Mouse (Mus musculus) kidney, embryonic 14.5 days (tissue): ENCODE measurements around the gene Rnaseh2b. TPM values are rescaled to one million over a fixed set of nuclear protein-coding genes. Genes with fewer than 3 reads are reported as not detected.

ENCODE experiments used
- ATAC-seq: fragments of 200-750 bp; cut with Nextera tagmentation; 2 replicates; pipeline ENCODE4 v1.8.0; 2017; ENCODE audit warnings: moderate number of reproducible peaks, mild to moderate bottlenecking, moderate TSS enrichment, moderate library complexity; ENCODE audit not compliant: low FRiP score, low TSS enrichment
- H3K27ac ChIP-seq: fragments of 300-500 bp; sonication (generic); 2 replicates; pipeline ENCODE4 v1.5.1; 2014; ENCODE audit warnings: low read depth, mild to moderate bottlenecking, low read length, moderate library complexity, mixed read lengths
- H3K27me3 ChIP-seq: fragments of 300-500 bp; sonication (generic); 2 replicates; pipeline ENCODE4 v1.6.1; 2014; ENCODE audit warnings: mild to moderate bottlenecking, low read length; ENCODE audit not compliant: control insufficient read depth, insufficient read depth
- H3K36me3 ChIP-seq: fragments of 300-500 bp; sonication (generic); 2 replicates; pipeline ENCODE4 v1.6.1; 2014; ENCODE audit warnings: low read length, mixed read lengths; ENCODE audit not compliant: control insufficient read depth, insufficient read depth
- H3K4me1 ChIP-seq: fragments of 300-500 bp; sonication (generic); 2 replicates; pipeline ENCODE4 v1.6.1; 2014; ENCODE audit warnings: low read length, mixed read lengths; ENCODE audit not compliant: control insufficient read depth, insufficient read depth
- H3K4me2 ChIP-seq: fragments of 300-500 bp; sonication (generic); replicated peaks from 2 replicates; pipeline ENCODE4 v1.6.1; 2014; ENCODE audit warnings: low read depth, mild to moderate bottlenecking, low read length
- H3K4me3 ChIP-seq: fragments of 300-500 bp; sonication (generic); 2 replicates; pipeline ENCODE4 v1.5.1; 2014; ENCODE audit warnings: mild to moderate bottlenecking, low read length
- H3K9ac ChIP-seq: fragments of 300-500 bp; sonication (generic); 2 replicates; pipeline ENCODE4 v1.6.1; 2014; ENCODE audit warnings: low read depth, mild to moderate bottlenecking, low read length, moderate library complexity
- H3K9me3 ChIP-seq: fragments of 300-500 bp; sonication (generic); 2 replicates; pipeline ENCODE4 v1.6.1; 2016; ENCODE audit warnings: low read length; ENCODE audit not compliant: control insufficient read depth
- WGBS: fragments of 180-500 bp; shearing (Covaris S2); extraction: QIAGEN DNeasy Blood & Tissue Kit; methylation state at CpG from one replicate; pipeline ENCODE4 v1.1.7; 2014; 5-methylcytosine and 5-hydroxymethylcytosine counted together
- polyA plus RNA-seq: library from polyadenylated mRNA; unstranded; fragments of >200 nt; fragmentation: Nextera tagmentation; extraction: Ambion mirVana; gene quantifications from 2 replicates; pipeline ENCODE4 v1.2.1, GENCODE M21; 2014

The Rnaseh2b gene
- polyA plus RNA-seq, 1 experiment from 2014 or later = 69.3 TPM

DNA sequence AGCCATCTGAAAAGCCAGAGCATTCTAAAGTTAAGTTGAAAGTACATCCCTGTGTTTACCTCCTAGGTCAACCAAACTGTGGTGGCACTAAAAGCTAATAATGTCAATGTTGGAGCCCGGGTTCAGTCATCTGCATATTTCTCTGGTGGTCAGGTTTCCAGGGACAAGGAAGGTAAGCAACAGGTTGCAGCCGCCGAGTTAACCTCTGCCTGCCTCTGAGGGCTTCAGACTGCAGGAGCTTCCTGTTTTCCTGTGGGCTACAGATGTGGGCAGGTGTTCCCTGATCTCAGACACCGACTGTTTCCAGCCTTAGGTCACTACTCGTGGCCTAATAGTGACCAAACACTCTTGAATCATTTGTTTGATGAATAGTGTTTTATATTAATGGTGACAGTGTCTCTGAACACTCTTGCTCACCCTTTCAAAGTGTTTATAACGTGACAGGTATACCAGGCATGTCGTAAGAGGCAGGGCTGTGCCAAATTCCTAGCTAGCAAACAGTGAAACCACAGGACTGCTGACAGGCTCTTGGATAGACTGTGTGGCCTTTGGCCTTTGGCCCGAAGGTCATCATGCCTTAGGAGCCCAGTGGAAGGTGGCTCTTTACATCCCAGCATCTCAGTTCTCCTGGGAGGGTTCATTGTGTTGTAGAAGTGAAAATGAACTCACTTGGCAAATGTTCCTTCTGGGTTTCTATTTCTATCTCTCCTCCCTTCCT is 69.0 kb downstream of the Rnaseh2b start:
- Histone ChIP-seq H3K36me3 (peaks cover 14% of the 10 kb centered on the region; the same call in 1 of the 2 replicates), H3K9ac (no peak overlapping the region), H3K27me3 (no peaks in the 10 kb centered on the region), H3K4me1 (no peaks in the 10 kb centered on the region), H3K27ac (no peak overlapping the region), H3K4me2 (no peak overlapping the region), H3K4me3 (no peak overlapping the region), H3K9me3 (no peaks in the 10 kb centered on the region)
- ATAC-seq = no peak
- WGBS = 78% methylated on average over 8 of the region's 8 CpGs

DNA sequence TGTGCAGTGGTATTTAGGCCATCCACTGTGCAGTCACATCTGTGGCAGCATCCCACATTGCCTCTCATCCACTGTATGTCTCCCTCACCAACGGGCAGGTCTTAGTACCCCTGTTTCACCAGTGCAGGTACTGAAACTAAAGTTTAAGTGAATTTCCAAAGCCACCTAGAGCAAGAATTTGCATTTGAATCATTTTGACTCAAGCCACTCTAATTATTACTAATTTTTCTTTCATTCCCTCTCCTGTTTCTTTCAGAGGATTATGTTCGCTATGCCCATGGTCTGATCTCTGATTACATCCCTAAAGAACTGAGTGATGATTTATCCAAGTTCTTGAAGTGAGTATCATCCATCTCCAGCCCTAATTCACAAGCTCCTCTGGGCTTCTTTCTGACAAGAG is 71.4 kb downstream of the Rnaseh2b start:
- Histone ChIP-seq H3K9ac (no peak overlapping the region), H3K27ac (no peak overlapping the region), H3K4me3 (no peak overlapping the region), H3K4me1 (no peaks in the 10 kb centered on the region), H3K4me2 (no peak overlapping the region), H3K27me3 (no peaks in the 10 kb centered on the region), H3K36me3 (peaks cover 18% of the 10 kb centered on the region; the same call in 1 of the 2 replicates), H3K9me3 (no peaks in the 10 kb centered on the region)
- ATAC-seq = no peak
- WGBS = 87% methylated on average over 2 of the region's 2 CpGs

DNA sequence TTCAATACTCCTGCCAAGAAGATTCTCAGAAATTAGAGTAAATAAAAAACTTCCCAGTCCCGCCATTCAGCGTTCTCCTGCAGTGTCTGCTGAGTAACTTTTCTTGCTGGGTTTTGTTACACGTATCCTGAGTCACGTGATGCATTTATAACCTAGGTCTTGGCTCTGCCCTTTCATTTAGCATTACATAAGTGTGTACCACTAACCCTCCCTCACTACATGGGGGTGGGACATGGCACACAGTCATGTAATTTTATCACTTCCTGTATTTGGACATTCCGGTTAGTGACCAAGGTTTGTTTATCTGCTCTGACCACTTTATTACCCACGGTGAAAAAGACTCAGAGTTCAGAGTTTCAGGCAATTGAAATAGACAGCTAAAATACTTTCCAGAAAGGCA is 78.4 kb downstream of the Rnaseh2b start:
- H3K9ac ChIP-seq = no peak overlapping the region
- no peaks in the 10 kb centered on the region for H3K27me3 ChIP-seq
- 20% methylated on average over 6 of the region's 6 CpGs for WGBS
- peaks cover 9% of the 10 kb centered on the region for H3K36me3 ChIP-seq
- peaks cover 6% of the 10 kb centered on the region; the same call in 1 of the 2 replicates for H3K4me1 ChIP-seq
- H3K4me3 ChIP-seq = no peak overlapping the region
- no peak overlapping the region for H3K4me2 ChIP-seq
- no peak overlapping the region for H3K27ac ChIP-seq
- ATAC-seq = 0 out of 2 replicates have a peak, but pooled peaks have one; percentile 28
- no peaks in the 10 kb centered on the region for H3K9me3 ChIP-seq

DNA sequence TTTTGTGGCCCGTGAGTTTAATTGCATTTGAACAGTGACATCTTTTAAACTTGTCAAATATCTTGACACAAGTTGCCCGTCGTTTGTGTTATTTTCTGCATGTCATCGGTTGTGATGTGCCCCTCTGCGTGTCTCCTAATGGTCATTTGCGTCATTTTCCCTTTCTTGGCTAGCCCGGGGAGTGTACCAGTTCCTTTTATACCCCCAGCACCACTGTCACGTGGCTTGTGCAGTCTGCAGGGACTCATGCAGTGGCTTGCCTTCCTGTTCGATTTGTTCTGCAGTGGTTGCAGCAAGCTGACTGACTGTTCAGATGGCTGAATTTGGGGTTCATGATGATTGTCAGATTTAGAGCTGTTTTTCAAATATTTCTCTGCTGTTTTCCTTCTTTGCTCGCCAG is 81.6 kb downstream of the Rnaseh2b start:
- Histone ChIP-seq H3K9me3 (no peaks in the 10 kb centered on the region), H3K4me3 (no peak overlapping the region), H3K4me1 (peaks cover 6% of the 10 kb centered on the region; the same call in 1 of the 2 replicates), H3K9ac (no peak overlapping the region), H3K4me2 (no peak overlapping the region), H3K27me3 (no peaks in the 10 kb centered on the region), H3K27ac (no peak overlapping the region), H3K36me3 (peaks cover 5% of the 10 kb centered on the region)
- no peak for ATAC-seq
- WGBS = 51% methylated on average over 10 of the region's 10 CpGs

DNA sequence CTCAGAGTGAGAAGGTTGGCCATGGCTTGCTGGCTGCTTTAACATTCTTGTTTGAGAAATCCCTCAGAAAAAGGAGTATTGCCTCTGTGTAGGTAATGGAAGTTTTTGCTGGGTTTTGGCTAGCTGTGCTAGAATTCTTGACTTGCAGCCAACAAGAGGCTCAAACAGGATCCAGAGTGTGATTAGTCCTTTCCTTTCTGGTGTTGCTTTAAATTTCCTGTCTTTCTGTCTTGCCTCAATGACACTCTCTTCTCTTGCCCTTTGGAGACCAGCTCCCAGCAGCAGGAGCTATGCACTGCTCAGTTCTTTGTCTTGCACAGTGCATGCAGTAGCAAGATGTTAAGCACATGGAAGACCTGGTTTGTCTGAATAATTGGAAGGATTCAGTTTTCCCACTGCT is 83.3 kb downstream of the Rnaseh2b start:
- Histone ChIP-seq H3K27ac (peak overlapping the region; percentile 52; the same call in 1 of the 2 replicates), H3K27me3 (no peaks in the 10 kb centered on the region), H3K9me3 (no peaks in the 10 kb centered on the region), H3K4me3 (no peak overlapping the region), H3K4me1 (peaks cover 6% of the 10 kb centered on the region; the same call in 1 of the 2 replicates), H3K36me3 (no peaks in the 10 kb centered on the region), H3K4me2 (no peak overlapping the region), H3K9ac (no peak overlapping the region)
- ATAC-seq = no peak

DNA sequence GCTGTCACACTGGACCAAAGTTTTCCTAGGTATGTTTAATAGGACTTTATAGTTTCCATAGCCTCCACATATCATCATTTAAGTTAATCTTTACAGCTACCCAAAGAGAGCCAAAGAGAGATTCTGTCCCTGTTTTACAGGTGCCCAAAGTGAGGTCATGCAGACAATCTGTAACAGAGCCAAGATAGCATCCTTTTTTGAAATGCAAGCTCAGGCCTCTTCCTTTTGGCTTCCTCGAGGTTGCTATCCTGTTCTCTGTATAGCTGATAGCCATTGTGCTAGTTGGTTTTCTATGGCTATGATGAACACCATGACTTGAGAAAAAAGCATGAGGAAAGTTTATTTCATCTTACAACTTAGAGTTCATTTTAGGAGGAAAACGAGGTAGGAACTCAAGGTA is 83.7 kb downstream of the Rnaseh2b start:
- no peaks in the 10 kb centered on the region for H3K9me3 ChIP-seq
- no peak overlapping the region for H3K9ac ChIP-seq
- no peaks in the 10 kb centered on the region for H3K27me3 ChIP-seq
- peak overlapping the region; percentile 52; the same call in 1 of the 2 replicates for H3K27ac ChIP-seq
- no peaks in the 10 kb centered on the region for H3K36me3 ChIP-seq
- 78% methylated on average over 2 of the region's 2 CpGs for WGBS
- H3K4me1 ChIP-seq = peaks cover 5% of the 10 kb centered on the region; the same call in 1 of the 2 replicates
- no peak for ATAC-seq
- no peak overlapping the region for H3K4me3 ChIP-seq
- no peak overlapping the region for H3K4me2 ChIP-seq

DNA sequence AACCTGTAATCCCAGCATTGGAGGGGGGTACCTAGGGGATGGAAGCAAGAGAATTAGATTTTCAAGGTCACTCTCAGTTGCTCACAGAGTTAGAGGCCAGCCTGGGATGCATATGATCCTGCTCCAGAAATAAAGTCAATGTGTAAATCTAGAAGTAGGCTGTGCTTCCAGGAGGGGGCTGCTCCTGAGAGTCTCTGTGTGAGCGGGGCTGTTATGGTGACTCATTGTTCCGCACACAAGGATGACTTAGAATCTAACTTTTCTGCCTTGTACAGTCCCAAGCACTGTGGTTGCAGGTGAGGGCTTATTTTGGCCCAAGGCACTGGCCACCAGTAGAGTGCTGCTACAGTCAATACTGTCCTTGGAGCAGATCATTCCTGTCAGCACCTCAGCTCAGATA is 87.0 kb downstream of the Rnaseh2b start:
- Histone ChIP-seq H3K27ac (no peak overlapping the region), H3K4me1 (no peaks in the 10 kb centered on the region), H3K4me3 (no peak overlapping the region), H3K4me2 (no peak overlapping the region), H3K36me3 (no peaks in the 10 kb centered on the region), H3K9me3 (no peaks in the 10 kb centered on the region), H3K27me3 (no peaks in the 10 kb centered on the region), H3K9ac (no peak overlapping the region)
- 90% methylated on average over 2 of the region's 2 CpGs for WGBS
- ATAC-seq = no peak

DNA sequence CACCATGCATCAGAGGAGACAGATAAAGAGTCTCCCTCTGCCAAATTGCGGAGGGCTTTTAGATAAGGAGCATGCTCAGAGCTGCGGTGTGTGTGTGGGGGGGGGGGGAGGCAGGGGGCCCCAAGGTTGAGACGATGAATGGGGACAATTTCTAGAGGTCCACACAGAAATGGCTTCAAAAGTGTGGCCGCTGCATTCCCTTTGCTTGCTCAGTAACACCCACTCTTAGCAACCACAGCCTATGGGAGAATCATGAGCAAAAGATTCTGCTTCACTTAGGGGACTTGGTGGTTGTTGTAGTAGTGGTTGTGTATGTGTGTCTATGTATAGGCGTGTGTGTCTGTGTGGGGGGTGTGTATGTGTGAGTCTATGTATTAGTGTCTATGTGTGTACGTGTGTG is 88.2 kb downstream of the Rnaseh2b start:
- Histone ChIP-seq H3K4me3 (no peak overlapping the region), H3K4me2 (no peak overlapping the region), H3K27ac (no peak overlapping the region), H3K9ac (no peak overlapping the region), H3K27me3 (no peaks in the 10 kb centered on the region), H3K4me1 (no peaks in the 10 kb centered on the region), H3K9me3 (no peaks in the 10 kb centered on the region), H3K36me3 (no peaks in the 10 kb centered on the region)
- ATAC-seq = no peak
- 92% methylated on average over 6 of the region's 6 CpGs for WGBS

DNA sequence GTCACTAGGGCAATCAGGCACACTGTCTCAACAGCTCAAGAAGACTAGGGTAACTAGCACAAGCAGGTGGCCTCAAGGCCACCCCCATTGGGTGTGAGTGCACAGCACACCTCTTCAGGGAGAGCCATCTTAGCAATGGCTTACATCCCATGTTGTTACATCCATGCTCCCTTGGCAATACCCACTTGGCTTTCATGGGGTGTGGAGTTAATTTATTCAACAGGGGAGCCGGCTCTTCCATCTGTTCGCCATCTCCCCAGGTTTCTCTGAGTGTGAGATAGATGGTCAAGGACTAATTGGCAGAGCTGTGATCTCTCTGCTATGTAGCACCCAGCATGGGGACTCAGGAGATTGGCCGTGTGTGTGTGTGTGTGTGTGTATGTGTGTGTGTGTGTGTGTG is 90.7 kb downstream of the Rnaseh2b start:
- H3K36me3 ChIP-seq = no peaks in the 10 kb centered on the region
- no peak for ATAC-seq
- H3K9ac ChIP-seq = no peak overlapping the region
- no peaks in the 10 kb centered on the region for H3K27me3 ChIP-seq
- no peaks in the 10 kb centered on the region for H3K4me1 ChIP-seq
- 79% methylated on average over 3 of the region's 3 CpGs for WGBS
- no peaks in the 10 kb centered on the region for H3K9me3 ChIP-seq
- no peak overlapping the region for H3K4me2 ChIP-seq
- no peak overlapping the region for H3K4me3 ChIP-seq
- H3K27ac ChIP-seq = no peak overlapping the region
